Mouse (Mus musculus): ENCODE data around the gene B230219D22Rik. TPM values are rescaled to one million over a fixed set of nuclear protein-coding genes. Genes with fewer than 3 reads are reported as not detected.

Gene B230219D22Rik
- 10.2 TPM for polyA plus RNA-seq (2015; fragmentation: Illumina TruSeq; extraction: RNeasy Lipid Tissue Mini Kit (QIAGEN cat#74804); ENCODE audit: insufficient read depth, low read depth, low replicate concordance)

DNA sequence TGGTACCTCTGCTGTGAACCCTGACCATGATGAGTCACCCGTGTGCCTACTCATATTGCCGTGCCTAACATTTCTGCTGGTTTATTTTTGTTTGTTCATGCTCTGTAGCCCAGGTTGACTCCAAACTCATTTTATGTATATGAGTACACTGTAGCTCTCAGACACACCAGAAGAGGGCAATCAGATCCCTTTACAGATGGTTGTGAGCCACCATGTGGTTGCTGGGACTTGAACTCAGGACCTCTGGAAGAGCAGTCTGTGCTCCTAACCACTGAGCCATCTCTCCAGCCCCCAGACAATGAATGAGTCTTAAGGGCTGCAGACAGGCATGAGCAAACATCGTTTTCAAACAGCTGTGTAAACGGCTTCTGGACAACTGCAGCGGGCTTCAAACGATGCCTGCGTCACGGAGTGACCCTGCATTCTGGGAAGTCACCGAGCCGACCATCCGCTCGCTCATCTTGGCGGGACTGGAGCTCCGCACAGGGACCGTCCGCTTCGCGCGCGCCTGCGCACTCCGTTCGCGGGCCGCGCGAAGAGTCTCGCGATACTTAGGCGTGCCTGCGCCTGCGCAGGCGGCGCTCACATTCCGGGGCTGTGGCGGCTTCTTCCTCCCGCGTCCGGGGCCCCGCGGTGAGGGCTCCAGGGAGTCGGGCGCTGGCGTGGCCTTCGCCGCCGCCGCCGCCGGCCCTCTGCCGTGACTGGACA lies at the start of gene B230219D22Rik:
Gene B230219D22Rik, plus strand, starts transcription at position 590 of the 708 bp plus-strand sequence.

GRCm38 (mm10) chr13:55714501-55715166 lies 21.7 kb downstream of the B230219D22Rik start, which contains the start of gene Txndc15:
Txndc15 (plus strand) TSS chr13:55714650.

GRCm38 (mm10) chr13:55727120-55727838 lies 34.4 kb downstream of the B230219D22Rik start, which contains the start of gene Pcbd2:
Pcbd2 (plus strand) TSS chr13:55727368.

Other genes starting within 250 kb of the B230219D22Rik start
- gene Grk6, start 248.1 kb upstream of the B230219D22Rik start, polyA plus RNA-seq (2015; fragmentation: Illumina TruSeq; extraction: RNeasy Lipid Tissue Mini Kit (QIAGEN cat#74804); ENCODE audit: insufficient read depth, low read depth, low replicate concordance), result 9.0 TPM
- gene Prr7, start 228.9 kb upstream of the B230219D22Rik start, polyA plus RNA-seq (2015; fragmentation: Illumina TruSeq; extraction: RNeasy Lipid Tissue Mini Kit (QIAGEN cat#74804); ENCODE audit: insufficient read depth, low read depth, low replicate concordance), result 0.63 TPM
- gene Dbn1, start 205.0 kb upstream of the B230219D22Rik start, polyA plus RNA-seq (2015; fragmentation: Illumina TruSeq; extraction: RNeasy Lipid Tissue Mini Kit (QIAGEN cat#74804); ENCODE audit: insufficient read depth, low read depth, low replicate concordance), result 5.1 TPM
- 10.5 TPM for gene Pdlim7, start 179.4 kb upstream of the B230219D22Rik start, polyA plus RNA-seq (2015; fragmentation: Illumina TruSeq; extraction: RNeasy Lipid Tissue Mini Kit (QIAGEN cat#74804); ENCODE audit: insufficient read depth, low read depth, low replicate concordance)
- gene Dok3, start 163.8 kb upstream of the B230219D22Rik start, polyA plus RNA-seq (2015; fragmentation: Illumina TruSeq; extraction: RNeasy Lipid Tissue Mini Kit (QIAGEN cat#74804); ENCODE audit: insufficient read depth, low read depth, low replicate concordance), result 2.5 TPM
- gene Ddx41, start 156.5 kb upstream of the B230219D22Rik start, polyA plus RNA-seq (2015; fragmentation: Illumina TruSeq; extraction: RNeasy Lipid Tissue Mini Kit (QIAGEN cat#74804); ENCODE audit: insufficient read depth, low read depth, low replicate concordance), result 11.5 TPM
- gene Fam193b, start 122.0 kb upstream of the B230219D22Rik start, polyA plus RNA-seq (2015; fragmentation: Illumina TruSeq; extraction: RNeasy Lipid Tissue Mini Kit (QIAGEN cat#74804); ENCODE audit: insufficient read depth, low read depth, low replicate concordance), result 137 TPM
- 41.1 TPM for gene Tmed9, start 119.4 kb upstream of the B230219D22Rik start, polyA plus RNA-seq (2015; fragmentation: Illumina TruSeq; extraction: RNeasy Lipid Tissue Mini Kit (QIAGEN cat#74804); ENCODE audit: insufficient read depth, low read depth, low replicate concordance)
- gene B4galt7, start 93.2 kb upstream of the B230219D22Rik start, polyA plus RNA-seq (2015; fragmentation: Illumina TruSeq; extraction: RNeasy Lipid Tissue Mini Kit (QIAGEN cat#74804); ENCODE audit: insufficient read depth, low read depth, low replicate concordance), result 4.6 TPM
- 11.0 TPM for gene Caml, start 70.1 kb upstream of the B230219D22Rik start, polyA plus RNA-seq (2015; fragmentation: Illumina TruSeq; extraction: RNeasy Lipid Tissue Mini Kit (QIAGEN cat#74804); ENCODE audit: insufficient read depth, low read depth, low replicate concordance)
- 18.4 TPM for gene Ddx46, start 58.1 kb upstream of the B230219D22Rik start, polyA plus RNA-seq (2015; fragmentation: Illumina TruSeq; extraction: RNeasy Lipid Tissue Mini Kit (QIAGEN cat#74804); ENCODE audit: insufficient read depth, low read depth, low replicate concordance)
- gene Txndc15, start 21.5 kb downstream of the B230219D22Rik start, polyA plus RNA-seq (2015; fragmentation: Illumina TruSeq; extraction: RNeasy Lipid Tissue Mini Kit (QIAGEN cat#74804); ENCODE audit: insufficient read depth, low read depth, low replicate concordance), result 11.3 TPM
- 18.0 TPM for gene Pcbd2, start 34.2 kb downstream of the B230219D22Rik start, polyA plus RNA-seq (2015; fragmentation: Illumina TruSeq; extraction: RNeasy Lipid Tissue Mini Kit (QIAGEN cat#74804); ENCODE audit: insufficient read depth, low read depth, low replicate concordance)
- not detected for gene Catsper3, start 91.4 kb downstream of the B230219D22Rik start, polyA plus RNA-seq (2015; fragmentation: Illumina TruSeq; extraction: RNeasy Lipid Tissue Mini Kit (QIAGEN cat#74804); ENCODE audit: insufficient read depth, low read depth, low replicate concordance)
- gene Pitx1, start 143.1 kb downstream of the B230219D22Rik start, polyA plus RNA-seq (2015; fragmentation: Illumina TruSeq; extraction: RNeasy Lipid Tissue Mini Kit (QIAGEN cat#74804); ENCODE audit: insufficient read depth, low read depth, low replicate concordance), result not detected